Mouse (Mus musculus) adrenal gland, postnatal 25 days (tissue): ENCODE results near the gene Slc2a5. TPM values are rescaled to one million over a fixed set of nuclear protein-coding genes. Genes with fewer than 3 reads are reported as not detected.

ENCODE experiments used
- DNase-seq: peaks from one replicate; pipeline ENCODE4 v3.0.0; 2021; ENCODE audit warnings: mixed read lengths
- total RNA-seq: library from RNA; stranded (reverse); gene quantifications from 2 replicates; pipeline ENCODE4 v1.2.3, GENCODE M21; 2021

Gene Slc2a5
- total RNA-seq, 1 experiment from 2014 or later: 2.3 TPM

- DNase-seq: no peak
These were observed 13.4 kb upstream of the Slc2a5 start for GRCm38 (mm10) chr4:150105671-150106070.

DNA sequence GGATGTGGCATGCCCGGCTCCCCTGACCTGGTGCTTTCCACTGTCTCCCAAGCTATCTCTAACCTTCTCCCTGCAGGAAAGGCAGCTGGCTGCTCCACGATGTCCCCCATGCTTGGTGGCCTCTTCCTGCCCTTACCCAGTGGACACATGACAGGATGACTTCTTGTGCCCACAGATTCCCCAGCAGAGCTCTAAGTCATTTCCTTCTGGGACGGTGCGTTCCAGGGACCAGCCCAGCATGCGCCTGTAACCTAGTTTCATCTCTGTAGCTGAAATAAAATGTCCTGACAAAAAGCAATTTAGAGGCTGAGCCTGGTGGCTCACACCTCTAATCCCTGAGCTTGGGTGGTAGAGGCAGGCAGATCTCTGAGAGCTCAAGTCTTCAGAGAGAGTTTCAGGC is 12.4 kb upstream of the Slc2a5 start:
- DNase-seq: no peak

GRCm38 (mm10) chr4:150109636-150110035 is 9.4 kb upstream of the Slc2a5 start:
- DNase-seq: no peak

DNA sequence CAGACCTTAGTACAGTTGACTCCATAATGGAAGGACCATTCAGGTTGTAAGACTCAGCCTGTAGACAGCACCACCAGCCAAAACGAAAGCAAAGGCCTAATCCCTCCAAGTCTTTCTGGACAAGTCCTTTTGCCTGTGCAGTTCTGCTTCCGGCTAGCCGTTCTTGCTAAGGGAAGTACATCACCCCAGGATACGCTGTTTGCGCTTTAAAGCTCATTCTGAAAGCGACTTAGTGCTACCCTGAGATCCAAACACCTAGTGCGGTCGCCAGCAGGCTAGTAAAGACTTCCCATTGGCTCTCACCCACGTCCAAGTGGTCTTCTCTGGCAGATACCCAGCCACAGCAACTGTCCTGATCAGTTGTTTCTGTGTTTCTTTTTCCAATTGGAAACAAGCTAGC is 8.7 kb upstream of the Slc2a5 start:
- no peak for DNase-seq

- DNase-seq: peak; percentile 65
These were observed 6.2 kb upstream of the Slc2a5 start for GRCm38 (mm10) chr4:150112867-150113266.

DNA sequence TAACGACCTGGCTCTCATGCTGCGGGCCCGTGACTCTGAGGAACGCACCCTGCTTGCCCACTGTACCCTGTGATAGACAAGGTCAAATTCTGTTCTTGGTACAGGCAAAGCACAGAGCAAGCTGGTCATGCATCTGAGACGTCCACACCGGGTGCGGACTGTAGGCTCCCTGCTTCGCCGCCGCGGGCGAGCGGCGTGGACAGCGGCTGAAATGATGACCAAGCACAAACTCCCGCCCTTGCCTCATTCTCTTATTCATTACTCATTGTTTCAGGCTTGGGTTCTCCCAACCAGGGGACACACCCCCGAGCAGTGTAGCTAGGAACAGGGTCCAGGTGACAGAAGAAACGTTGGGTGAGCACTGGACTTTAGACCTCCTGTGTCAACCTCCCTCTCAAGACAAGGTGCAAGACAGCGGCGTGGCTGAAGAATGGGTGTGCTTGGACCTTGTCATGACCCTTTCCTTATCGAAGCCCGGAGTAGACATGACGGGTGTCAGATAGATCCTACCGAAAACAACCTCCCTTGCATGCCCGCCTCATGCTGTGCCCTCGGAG is 4.5 kb upstream of the Slc2a5 start:
- DNase-seq: no peak

- DNase-seq: no peak
These were observed 1.8 kb upstream of the Slc2a5 start for GRCm38 (mm10) chr4:150117311-150117710.

GRCm38 (mm10) chr4:150118163-150118562 is 920 bp upstream of the Slc2a5 start:
- DNase-seq: no peak

DNA sequence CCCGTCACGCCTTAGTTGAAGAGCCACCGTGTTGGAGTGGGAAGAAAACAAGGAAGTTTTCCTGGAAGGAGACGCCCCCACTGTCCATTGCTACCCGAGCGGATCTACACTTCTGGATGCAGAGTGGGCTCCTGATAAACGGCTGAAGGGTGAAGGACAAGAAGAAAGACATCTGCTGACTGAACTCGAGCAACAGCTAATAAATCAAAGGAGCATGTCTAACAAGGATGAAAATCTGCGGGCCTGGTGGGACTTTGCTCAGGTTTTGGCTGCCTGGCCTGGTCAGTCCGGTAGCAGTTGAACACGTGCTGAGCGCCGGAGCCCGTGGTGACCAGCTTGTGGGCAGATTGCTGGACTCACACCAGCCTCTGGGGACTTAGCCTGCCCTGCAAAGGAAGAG is 557 bp downstream of the Slc2a5 start:
- DNase-seq: peak; percentile 41

GRCm38 (mm10) chr4:150120173-150120833 is 1.2 kb downstream of the Slc2a5 start:
- no peak for DNase-seq

GRCm38 (mm10) chr4:150121430-150121829 is 2.3 kb downstream of the Slc2a5 start:
- no peak for DNase-seq

DNA sequence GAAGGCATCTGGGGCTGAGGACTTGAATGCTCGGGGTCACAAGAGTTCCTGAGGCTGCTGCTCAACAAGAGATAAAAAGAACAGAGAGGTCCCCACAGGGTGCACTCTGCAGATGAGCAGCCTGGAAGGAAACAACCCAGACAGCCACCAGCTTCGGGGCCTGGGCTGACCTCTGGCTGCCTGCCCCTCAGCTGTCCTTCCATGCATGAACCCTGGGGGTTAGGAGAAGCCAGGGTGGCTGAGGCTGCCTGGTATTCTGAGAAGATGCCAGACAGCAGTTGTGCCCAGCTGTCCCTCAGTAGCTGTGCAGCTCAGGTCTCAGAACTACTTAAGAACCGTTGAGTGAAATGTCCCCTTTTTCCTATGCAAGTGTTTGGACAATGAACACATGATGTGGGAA is 3.4 kb downstream of the Slc2a5 start:
- no peak for DNase-seq

- no peak for DNase-seq
These were observed 7.3 kb downstream of the Slc2a5 start for GRCm38 (mm10) chr4:150126373-150126772.

DNA sequence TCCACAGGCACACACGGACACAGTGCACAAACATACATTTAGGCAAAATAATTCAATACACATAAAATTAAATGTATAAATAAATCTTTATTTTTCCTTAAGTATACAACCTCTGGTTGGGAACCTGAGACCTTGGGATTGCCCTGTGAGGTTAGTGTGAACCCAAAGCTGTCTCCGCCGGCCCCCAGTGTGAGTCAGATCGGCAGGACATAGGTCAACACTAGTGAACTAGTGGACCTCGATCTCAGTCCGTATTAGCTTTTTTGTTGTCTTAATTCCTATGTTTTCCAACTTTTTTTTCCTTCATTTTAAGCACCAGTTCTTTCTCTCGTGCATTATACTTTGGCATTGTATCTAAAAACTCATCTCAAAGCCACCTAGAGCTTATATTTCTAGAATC is 8.8 kb downstream of the Slc2a5 start:
- DNase-seq: no peak

DNA sequence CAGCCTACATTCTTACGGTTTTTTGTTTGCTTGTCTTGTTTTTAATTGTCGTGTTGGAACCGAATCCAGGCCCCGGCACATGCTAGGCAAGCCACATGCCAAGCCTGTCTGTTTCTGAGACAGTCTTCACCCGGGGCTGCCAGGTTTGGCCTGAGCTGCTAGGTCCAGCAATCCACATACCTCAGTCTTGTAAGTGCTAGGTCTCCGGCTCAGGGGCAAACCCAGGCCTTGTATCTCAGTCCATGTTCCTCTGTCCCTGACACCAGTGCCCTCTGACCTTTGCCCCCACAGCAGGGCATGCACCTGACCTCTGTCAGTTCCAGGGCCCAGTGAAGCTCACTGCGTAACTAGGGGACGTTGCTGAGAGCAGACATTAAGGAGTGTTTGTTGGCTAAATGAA is 9.5 kb downstream of the Slc2a5 start:
- no peak for DNase-seq

DNA sequence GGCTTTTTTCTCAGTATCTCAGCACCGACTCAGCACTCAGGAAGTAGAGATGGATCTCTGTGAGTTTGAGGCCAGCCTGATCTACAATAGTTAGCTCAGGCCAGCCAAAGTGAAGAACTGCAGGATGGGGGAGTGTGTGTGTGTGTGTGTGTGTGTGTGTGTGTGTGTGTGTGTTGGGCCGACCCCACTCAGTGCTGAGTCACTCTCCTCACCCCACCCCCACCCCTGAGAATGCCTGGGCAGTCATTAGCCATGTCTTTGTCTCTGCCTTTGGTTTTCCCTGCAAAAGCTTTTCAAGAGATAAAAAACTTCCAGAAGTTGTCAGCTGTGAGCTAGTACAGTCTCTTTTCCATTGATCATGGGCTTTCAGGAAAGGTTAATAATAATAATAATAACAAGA is 11.6 kb downstream of the Slc2a5 start:
- no peak for DNase-seq

DNA sequence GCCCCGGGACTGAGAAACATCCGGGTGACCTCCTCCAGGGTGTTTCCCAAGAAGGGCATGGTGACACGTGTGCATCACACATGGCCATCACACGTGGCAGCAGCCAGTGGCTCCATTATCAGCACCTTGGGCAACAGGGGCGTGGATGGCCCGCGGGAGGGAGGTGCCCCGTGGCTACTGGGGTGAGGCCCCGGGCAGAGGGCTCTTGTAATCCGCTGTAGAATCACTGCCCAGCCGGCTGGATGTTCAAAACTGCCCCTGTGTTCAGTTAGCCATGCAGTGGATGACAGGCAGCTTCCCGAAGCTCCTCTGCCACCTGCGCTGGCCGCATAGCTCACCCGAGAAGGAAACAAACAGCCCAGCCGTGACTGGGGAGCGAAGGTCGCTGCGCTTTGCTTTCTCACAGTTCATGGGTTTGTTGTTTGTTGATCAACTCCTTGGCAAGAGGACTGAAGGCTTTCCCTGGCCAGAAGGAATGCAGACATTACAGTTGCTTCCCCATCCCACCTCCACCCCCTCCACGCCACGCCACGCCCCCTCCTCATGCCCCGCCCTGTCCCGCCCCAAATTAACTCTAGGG is 13.7 kb downstream of the Slc2a5 start:
- peak; percentile 39 for DNase-seq

- DNase-seq: no peak
These were observed 16.2 kb downstream of the Slc2a5 start for GRCm38 (mm10) chr4:150135254-150135653.

DNA sequence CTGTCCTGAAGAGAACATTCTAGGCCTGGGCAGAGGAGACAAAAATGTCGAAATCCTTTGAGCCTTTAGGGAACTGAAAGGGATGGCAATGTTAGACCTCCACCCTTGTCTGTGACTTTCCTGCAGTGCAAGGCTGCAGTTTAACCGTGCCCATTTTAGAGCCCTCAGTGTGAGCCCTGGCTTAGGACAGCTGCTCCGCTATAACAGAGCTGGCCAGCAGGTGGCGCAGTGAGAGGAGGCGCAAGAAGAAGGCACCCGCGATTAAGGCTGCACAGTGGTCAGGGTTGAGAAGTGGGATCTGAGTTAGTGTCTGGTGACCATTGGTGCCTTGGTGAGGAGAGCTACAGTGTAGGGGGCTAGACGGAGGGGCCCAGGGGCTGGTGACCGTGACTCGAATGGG is 17.6 kb downstream of the Slc2a5 start:
- DNase-seq: peak; percentile 86

GRCm38 (mm10) chr4:150137368-150138083 is 18.4 kb downstream of the Slc2a5 start:
- no peak for DNase-seq

GRCm38 (mm10) chr4:150138084-150138543 is 19.0 kb downstream of the Slc2a5 start:
- DNase-seq: peak; percentile 76

DNA sequence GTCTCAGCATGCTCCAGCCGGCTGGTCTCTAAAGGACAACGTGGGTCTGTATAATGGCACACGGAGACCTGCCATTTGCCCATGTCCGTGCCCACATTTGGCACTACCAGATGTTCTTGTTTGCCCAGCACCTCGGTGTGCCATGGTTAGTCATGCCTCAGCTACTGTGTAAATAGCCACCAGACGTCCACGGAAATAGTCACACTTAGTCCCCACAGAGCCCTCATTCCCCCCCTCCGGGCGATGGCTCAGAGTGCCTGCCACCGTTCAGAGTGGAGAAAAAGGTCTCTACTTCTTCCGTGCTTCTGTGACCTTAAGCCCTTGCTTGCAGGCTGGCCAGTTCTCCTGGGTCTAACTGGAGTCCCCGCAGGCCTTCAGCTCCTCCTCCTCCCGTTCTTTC is 20.0 kb downstream of the Slc2a5 start:
- DNase-seq: no peak

GRCm38 (mm10) chr4:150140346-150140745 is 21.3 kb downstream of the Slc2a5 start:
- DNase-seq: no peak
